Mouse (Mus musculus) frontal cortex, postnatal 36 days (tissue): ENCODE results near the gene Zdhhc5.

Source experiments
- DNase-seq, 2 experiments: peaks; one replicate each; pipeline ENCODE4 v3.0.0; 2022; ENCODE audit warnings: low spot score in 2 of 2

Gene Zdhhc5

GRCm38 (mm10) chr2:84647051-84647568 is 67.9 kb downstream of the Zdhhc5 start:
- DNase-seq: no peak

- DNase-seq: no peak
These were observed 68.8 kb downstream of the Zdhhc5 start for GRCm38 (mm10) chr2:84646138-84646537.

- no peak for DNase-seq
These were observed 74.1 kb downstream of the Zdhhc5 start for GRCm38 (mm10) chr2:84640833-84641232.

- DNase-seq: no peak
These were observed 76.4 kb downstream of the Zdhhc5 start for GRCm38 (mm10) chr2:84638428-84639220.
